Mouse (Mus musculus): ENCODE measurements around the gene Tmem95. TPM values are rescaled to one million over a fixed set of nuclear protein-coding genes. Genes with fewer than 3 reads are reported as not detected.

Tmem95 gene
- polyA plus RNA-seq, 1 experiment = not detected

- Histone ChIP-seq H3K4me3 (ENCODE audit: insufficient read depth, low read depth, low read length) (no peak within 1 kb of the TSS), H3K4me1 (ENCODE audit: control insufficient read depth, insufficient read depth, low read length) (no peaks in the 10 kb centered on the region; the same call in 1 of the 2 replicates), H3K27ac (ENCODE audit: insufficient read depth, low read depth, low read length) (no peak within 1 kb of the TSS)
- no peak for TF ChIP-seq POLR2A (IDR thresholded peaks at IDR 0.05; ENCODE audit: insufficient read depth, low read depth, low read length)
- TF ChIP-seq CTCF (IDR thresholded peaks at IDR 0.05; ENCODE audit: insufficient read depth, low read depth, low read length) = no peak
- 36% methylated on average over 30 of the region's 30 CpGs for WGBS
These were observed 19.5 kb downstream of the Tmem95 start, which contains the start of gene Tnk1 for GRCm38 (mm10) chr11:69858113-69858998. Tnk1 (minus strand) TSS chr11:69858730.

DNA sequence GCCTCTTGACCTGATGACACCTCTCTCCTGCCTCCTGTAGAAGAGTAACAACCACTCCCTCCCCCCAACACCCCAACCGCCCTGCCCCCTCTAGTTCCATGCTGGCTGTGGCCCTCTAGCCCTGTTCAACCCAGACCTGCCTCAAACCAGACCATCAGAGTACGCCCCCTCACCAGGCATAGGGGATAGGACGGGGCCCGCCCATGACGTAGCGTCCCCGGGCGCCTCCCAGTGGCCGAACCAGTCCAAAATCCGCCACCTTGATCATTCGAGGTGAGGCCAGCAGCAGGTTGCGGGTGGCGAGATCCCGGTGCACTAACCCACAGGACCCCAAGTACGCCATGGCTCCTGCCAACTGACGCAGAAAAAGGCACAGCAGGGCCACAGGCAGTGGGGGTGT lies 22.5 kb downstream of the Tmem95 start:
- Histone ChIP-seq H3K27ac (ENCODE audit: insufficient read depth, low read depth, low read length) (no peak overlapping the region), H3K4me3 (ENCODE audit: insufficient read depth, low read depth, low read length) (no peak overlapping the region), H3K4me1 (ENCODE audit: control insufficient read depth, insufficient read depth, low read length) (no peaks in the 10 kb centered on the region; the same call in 1 of the 2 replicates)
- no peak for TF ChIP-seq POLR2A (IDR thresholded peaks at IDR 0.05; ENCODE audit: insufficient read depth, low read depth, low read length)
- WGBS = 18% methylated on average over 16 of the region's 16 CpGs

- no peak overlapping the region for H3K27ac ChIP-seq (ENCODE audit: insufficient read depth, low read depth, low read length)
- H3K4me3 ChIP-seq (ENCODE audit: insufficient read depth, low read depth, low read length) = no peak overlapping the region
- WGBS = 86% methylated on average over 10 of the region's 10 CpGs
- no peak for TF ChIP-seq POLR2A (IDR thresholded peaks at IDR 0.05; ENCODE audit: insufficient read depth, low read depth, low read length)
- no peak for TF ChIP-seq CTCF (IDR thresholded peaks at IDR 0.05; ENCODE audit: insufficient read depth, low read depth, low read length)
- no peaks in the 10 kb centered on the region; the same call in 1 of the 2 replicates for H3K4me1 ChIP-seq (ENCODE audit: control insufficient read depth, insufficient read depth, low read length)
These were observed 23.1 kb downstream of the Tmem95 start for GRCm38 (mm10) chr11:69854680-69855079.

- 59% methylated on average over 7 of the region's 7 CpGs for WGBS
- H3K4me3 ChIP-seq (ENCODE audit: insufficient read depth, low read depth, low read length) = no peak overlapping the region
- TF ChIP-seq POLR2A (IDR thresholded peaks at IDR 0.05; ENCODE audit: insufficient read depth, low read depth, low read length) = no peak
- TF ChIP-seq CTCF (IDR thresholded peaks at IDR 0.05; ENCODE audit: insufficient read depth, low read depth, low read length) = no peak
- no peak overlapping the region for H3K27ac ChIP-seq (ENCODE audit: insufficient read depth, low read depth, low read length)
- no peaks in the 10 kb centered on the region; the same call in 1 of the 2 replicates for H3K4me1 ChIP-seq (ENCODE audit: control insufficient read depth, insufficient read depth, low read length)
These were observed 23.8 kb downstream of the Tmem95 start for GRCm38 (mm10) chr11:69853994-69854393.

GRCm38 (mm10) chr11:69850754-69851153 lies 27.1 kb downstream of the Tmem95 start:
- Histone ChIP-seq H3K4me3 (ENCODE audit: insufficient read depth, low read depth, low read length) (no peak overlapping the region), H3K4me1 (ENCODE audit: control insufficient read depth, insufficient read depth, low read length) (peaks cover 14% of the 10 kb centered on the region), H3K27ac (ENCODE audit: insufficient read depth, low read depth, low read length) (no peak overlapping the region)
- 63% methylated on average over 8 of the region's 8 CpGs for WGBS
- no peak for TF ChIP-seq CTCF (IDR thresholded peaks at IDR 0.05; ENCODE audit: insufficient read depth, low read depth, low read length)
- TF ChIP-seq POLR2A (IDR thresholded peaks at IDR 0.05; ENCODE audit: insufficient read depth, low read depth, low read length) = no peak

DNA sequence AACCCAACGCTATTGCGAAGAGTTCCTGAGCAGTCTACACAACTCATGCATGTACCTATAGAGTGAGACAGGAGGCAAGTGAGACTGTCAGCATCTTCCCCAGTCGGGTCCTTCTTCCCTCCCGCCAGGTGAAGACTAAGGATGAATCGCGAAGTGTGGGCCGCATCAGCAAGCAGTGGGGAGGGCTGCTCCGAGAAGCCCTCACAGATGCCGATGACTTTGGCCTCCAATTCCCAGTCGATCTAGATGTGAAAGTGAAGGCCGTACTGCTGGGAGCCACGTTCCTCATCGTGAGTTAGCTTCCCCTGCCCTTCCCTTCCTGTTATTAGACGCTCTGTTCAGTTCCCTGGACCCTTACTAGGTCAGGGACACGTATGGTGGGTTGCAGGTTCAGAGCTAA lies 27.9 kb downstream of the Tmem95 start:
- TF ChIP-seq POLR2A (IDR thresholded peaks at IDR 0.05; ENCODE audit: insufficient read depth, low read depth, low read length) = no peak
- no peak for TF ChIP-seq CTCF (IDR thresholded peaks at IDR 0.05; ENCODE audit: insufficient read depth, low read depth, low read length)
- Histone ChIP-seq H3K27ac (ENCODE audit: insufficient read depth, low read depth, low read length) (no peak overlapping the region), H3K4me3 (ENCODE audit: insufficient read depth, low read depth, low read length) (no peak overlapping the region), H3K4me1 (ENCODE audit: control insufficient read depth, insufficient read depth, low read length) (peaks cover 14% of the 10 kb centered on the region)
- 94% methylated on average over 15 of the region's 15 CpGs for WGBS

DNA sequence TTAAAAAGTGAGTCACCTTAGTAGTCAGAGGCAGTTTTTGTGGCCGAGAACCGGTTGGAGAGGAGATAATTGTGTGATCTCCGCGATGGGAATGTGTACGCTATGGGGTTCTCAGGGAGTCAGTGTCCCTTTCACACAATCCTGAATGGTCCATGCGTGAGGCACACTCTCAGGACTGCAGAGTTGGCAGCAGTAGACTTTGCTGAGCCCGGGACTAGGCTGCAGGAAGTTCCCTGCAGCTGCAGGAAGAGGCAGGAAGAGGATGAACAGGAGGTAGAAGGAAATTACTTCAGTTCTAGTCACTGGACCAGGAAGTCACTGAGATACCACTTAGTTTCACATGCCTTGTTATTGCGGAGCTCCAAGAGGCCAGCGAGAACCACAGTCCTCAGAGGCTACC lies 28.7 kb downstream of the Tmem95 start:
- TF ChIP-seq CTCF (IDR thresholded peaks at IDR 0.05; ENCODE audit: insufficient read depth, low read depth, low read length) (no peak), POLR2A (IDR thresholded peaks at IDR 0.05; ENCODE audit: insufficient read depth, low read depth, low read length) (no peak)
- Histone ChIP-seq H3K4me3 (ENCODE audit: insufficient read depth, low read depth, low read length) (no peak overlapping the region), H3K27ac (ENCODE audit: insufficient read depth, low read depth, low read length) (no peak overlapping the region), H3K4me1 (ENCODE audit: control insufficient read depth, insufficient read depth, low read length) (peaks cover 14% of the 10 kb centered on the region)
- 83% methylated on average over 9 of the region's 9 CpGs for WGBS

- TF ChIP-seq POLR2A (IDR thresholded peaks at IDR 0.05; ENCODE audit: insufficient read depth, low read depth, low read length) = no peak
- TF ChIP-seq CTCF (IDR thresholded peaks at IDR 0.05; ENCODE audit: insufficient read depth, low read depth, low read length) = no peak
- H3K4me3 ChIP-seq (ENCODE audit: insufficient read depth, low read depth, low read length) = no peak overlapping the region
- no peak overlapping the region for H3K27ac ChIP-seq (ENCODE audit: insufficient read depth, low read depth, low read length)
- 96% methylated on average over 6 of the region's 6 CpGs for WGBS
- H3K4me1 ChIP-seq (ENCODE audit: control insufficient read depth, insufficient read depth, low read length) = peaks cover 14% of the 10 kb centered on the region
These were observed 29.8 kb downstream of the Tmem95 start for GRCm38 (mm10) chr11:69848021-69848420.

Data from olfactory bulb, adult 2 months (tissue).